Mouse (Mus musculus): ENCODE data around the gene Tmem33. TPM values are rescaled to one million over a fixed set of nuclear protein-coding genes. Genes with fewer than 3 reads are reported as not detected.
A peak's percentile ranks its signal among the peaks of the same experiment; 100 is the strongest.

The Tmem33 gene
- total RNA-seq, 1 experiment, result 118 TPM

DNA sequence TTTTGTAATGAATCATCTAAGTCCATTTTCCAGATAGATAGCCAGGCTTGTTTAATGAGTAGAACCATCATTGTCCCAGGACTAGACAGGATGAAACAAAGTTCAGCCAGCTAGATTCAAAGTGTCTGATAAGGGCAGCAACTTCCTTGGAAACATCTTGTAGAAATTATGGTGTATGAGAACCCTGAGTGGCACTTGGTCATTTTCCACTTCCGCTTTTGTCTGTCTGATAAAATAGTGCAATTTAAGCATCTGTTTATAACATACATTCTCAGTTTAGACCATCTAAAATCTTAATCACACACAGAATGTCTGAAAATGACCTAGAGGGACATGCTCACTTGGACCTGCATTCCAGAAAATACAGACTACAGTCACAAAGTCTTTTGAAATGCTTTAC lies 43.5 kb downstream of the Tmem33 start:
- in situ Hi-C loops (cut with MboI; ENCODE audit: low sequenced_read_pairs in 2 of 2, unreplicated experiment in 2 of 2), result no loop called here

GRCm38 (mm10) chr5:67306698-67307521 lies 46.5 kb downstream of the Tmem33 start, which contains the start of gene Slc30a9:
Gene Slc30a9 (plus strand): TSS chr5:67306955.
- in situ Hi-C loops (cut with MboI; ENCODE audit: low sequenced_read_pairs in 2 of 2, unreplicated experiment in 2 of 2), result no loop called here
- peak; percentile 76 for DNase-seq (ENCODE audit: low read depth, low spot score)

More for the DNA sequence above, 43.5 kb downstream of the Tmem33 start:
- no peak for DNase-seq (ENCODE audit: low read depth, low spot score)
- Histone ChIP-seq H3K4me3 (ENCODE audit: insufficient read depth in 1 of 2, low read depth in 1 of 2, low read length in 2 of 2, poor library complexity in 1 of 2, severe bottlenecking in 1 of 2) (no peak overlapping the region), H3K4me1 (ENCODE audit: control insufficient read depth in 2 of 2, insufficient read depth in 2 of 2, low read length in 2 of 2, poor library complexity in 1 of 2) (peaks cover 0 to 2% of the 10 kb centered on the region in 2 experiments; a peak in 1 of 4 replicates), H3K36me3 (ENCODE audit: control insufficient read depth, insufficient read depth, low read length, poor library complexity, severe bottlenecking) (peaks cover 3% of the 10 kb centered on the region; the same call in 1 of the 2 replicates), H3K9me3 (ENCODE audit: control insufficient read depth, insufficient read depth, low read depth, low read length) (no peaks in the 10 kb centered on the region), H3K9ac (ENCODE audit: insufficient read depth, low read depth, low read length, poor library complexity, severe bottlenecking) (no peak overlapping the region), H3K27ac (ENCODE audit: insufficient read depth, low read depth, low read length, poor library complexity, severe bottlenecking) (no peak overlapping the region)
- TF ChIP-seq ZC3H11A (IDR thresholded peaks at IDR 0.05; ENCODE audit: borderline replicate concordance, low read depth, low read length) (no peak), HCFC1 (IDR thresholded peaks at IDR 0.05; ENCODE audit: borderline replicate concordance, insufficient read depth, low read length) (no peak), CHD2 (IDR thresholded peaks at IDR 0.05; ENCODE audit: low read depth, low read length) (no peak), MAFK (IDR thresholded peaks at IDR 0.05; ENCODE audit: insufficient read depth, low read depth, low read length) (no peak), ZNF384 (IDR thresholded peaks at IDR 0.05; ENCODE audit: low read depth, low read length) (no peak)

DNA sequence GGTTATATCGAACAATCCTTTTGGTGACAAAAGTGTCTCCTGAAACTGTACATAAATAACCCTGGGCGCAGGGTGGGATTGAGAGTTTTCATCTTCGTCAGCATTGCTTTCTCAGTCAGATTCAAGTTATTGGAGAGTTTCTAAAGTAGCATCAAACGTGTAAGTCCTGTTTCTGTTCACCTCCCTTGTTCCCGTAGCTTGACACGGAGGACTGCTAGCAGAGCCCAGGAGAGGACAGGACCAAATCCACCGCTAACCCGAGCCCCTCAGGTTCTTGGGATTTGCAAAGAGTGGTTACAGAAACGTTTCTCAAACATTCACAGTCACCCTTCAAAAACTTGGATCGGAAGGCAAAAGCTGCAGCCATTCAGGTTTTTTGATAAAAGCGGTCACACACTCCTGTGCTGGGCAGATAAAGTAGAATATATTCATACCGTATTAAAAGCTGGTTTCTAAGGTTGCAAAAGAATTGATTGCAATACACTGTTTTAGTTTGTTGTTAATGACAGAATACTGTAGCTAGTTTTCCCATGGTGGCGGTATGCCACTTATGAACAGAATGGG lies 47.4 kb downstream of the Tmem33 start:
- peak overlapping the region; percentile 92 for H3K9ac ChIP-seq (ENCODE audit: insufficient read depth, low read depth, low read length, poor library complexity, severe bottlenecking)
- peak overlapping the region; percentile 72 to 89 for H3K4me3 ChIP-seq (ENCODE audit: insufficient read depth in 1 of 2, low read depth in 1 of 2, low read length in 2 of 2, poor library complexity in 1 of 2, severe bottlenecking in 1 of 2)
- no peaks in the 10 kb centered on the region for H3K4me1 ChIP-seq (ENCODE audit: control insufficient read depth in 2 of 2, insufficient read depth in 2 of 2, low read length in 2 of 2, poor library complexity in 1 of 2)
- H3K27ac ChIP-seq (ENCODE audit: insufficient read depth, low read depth, low read length, poor library complexity, severe bottlenecking), result no peak overlapping the region
- no peak for DNase-seq (ENCODE audit: low read depth, low spot score)
- no peaks in the 10 kb centered on the region for H3K9me3 ChIP-seq (ENCODE audit: control insufficient read depth, insufficient read depth, low read depth, low read length)
- in situ Hi-C loops (cut with MboI; ENCODE audit: low sequenced_read_pairs in 2 of 2, unreplicated experiment in 2 of 2), result no loop called here
- H3K36me3 ChIP-seq (ENCODE audit: control insufficient read depth, insufficient read depth, low read length, poor library complexity, severe bottlenecking), result no peaks in the 10 kb centered on the region
- TF ChIP-seq CHD2 (IDR thresholded peaks at IDR 0.05; ENCODE audit: low read depth, low read length) (no peak), MAFK (IDR thresholded peaks at IDR 0.05; ENCODE audit: insufficient read depth, low read depth, low read length) (no peak), ZC3H11A (IDR thresholded peaks at IDR 0.05; ENCODE audit: borderline replicate concordance, low read depth, low read length) (no peak), ZNF384 (IDR thresholded peaks at IDR 0.05; ENCODE audit: low read depth, low read length) (no peak), HCFC1 (IDR thresholded peaks at IDR 0.05; ENCODE audit: borderline replicate concordance, insufficient read depth, low read length) (no peak)

More at GRCm38 (mm10) chr5:67306698-67307521, 46.5 kb downstream of the Tmem33 start, which contains the start of gene Slc30a9:
- Histone ChIP-seq H3K9ac (ENCODE audit: insufficient read depth, low read depth, low read length, poor library complexity, severe bottlenecking) (peak within 1 kb of the TSS; percentile 93), H3K27ac (ENCODE audit: insufficient read depth, low read depth, low read length, poor library complexity, severe bottlenecking) (peak within 1 kb of the TSS; percentile 20; the same call in 1 of the 2 replicates), H3K9me3 (ENCODE audit: control insufficient read depth, insufficient read depth, low read depth, low read length) (no peaks in the 10 kb centered on the region), H3K4me3 (ENCODE audit: insufficient read depth in 1 of 2, low read depth in 1 of 2, low read length in 2 of 2, poor library complexity in 1 of 2, severe bottlenecking in 1 of 2) (peak within 1 kb of the TSS; percentile 72 to 89), H3K4me1 (ENCODE audit: control insufficient read depth in 2 of 2, insufficient read depth in 2 of 2, low read length in 2 of 2, poor library complexity in 1 of 2) (no peaks in the 10 kb centered on the region), H3K36me3 (ENCODE audit: control insufficient read depth, insufficient read depth, low read length, poor library complexity, severe bottlenecking) (no peaks in the 10 kb centered on the region)
- TF ChIP-seq CHD2 (IDR thresholded peaks at IDR 0.05; ENCODE audit: low read depth, low read length) (no peak), ZC3H11A (IDR thresholded peaks at IDR 0.05; ENCODE audit: borderline replicate concordance, low read depth, low read length) (no peak), ZNF384 (IDR thresholded peaks at IDR 0.05; ENCODE audit: low read depth, low read length) (no peak), MAFK (IDR thresholded peaks at IDR 0.05; ENCODE audit: insufficient read depth, low read depth, low read length) (no peak), HCFC1 (IDR thresholded peaks at IDR 0.05; ENCODE audit: borderline replicate concordance, insufficient read depth, low read length) (peak; percentile 43; the same call in 1 of the 2 replicates)

- TF ChIP-seq ZNF384 (IDR thresholded peaks at IDR 0.05; ENCODE audit: low read depth, low read length), result no peak
- no peak for TF ChIP-seq ZC3H11A (IDR thresholded peaks at IDR 0.05; ENCODE audit: borderline replicate concordance, low read depth, low read length)
- TF ChIP-seq CHD2 (IDR thresholded peaks at IDR 0.05; ENCODE audit: low read depth, low read length), result no peak
- no peak for TF ChIP-seq MAFK (IDR thresholded peaks at IDR 0.05; ENCODE audit: insufficient read depth, low read depth, low read length)
- TF ChIP-seq HCFC1 (IDR thresholded peaks at IDR 0.05; ENCODE audit: borderline replicate concordance, insufficient read depth, low read length), result no peak
- H3K9ac ChIP-seq (ENCODE audit: insufficient read depth, low read depth, low read length, poor library complexity, severe bottlenecking), result no peak overlapping the region
- no peak overlapping the region for H3K27ac ChIP-seq (ENCODE audit: insufficient read depth, low read depth, low read length, poor library complexity, severe bottlenecking)
- no peaks in the 10 kb centered on the region for H3K36me3 ChIP-seq (ENCODE audit: control insufficient read depth, insufficient read depth, low read length, poor library complexity, severe bottlenecking)
- H3K4me1 ChIP-seq (ENCODE audit: control insufficient read depth in 2 of 2, insufficient read depth in 2 of 2, low read length in 2 of 2, poor library complexity in 1 of 2), result no peaks in the 10 kb centered on the region
- DNase-seq (ENCODE audit: low read depth, low spot score), result no peak
- no peak overlapping the region for H3K4me3 ChIP-seq (ENCODE audit: insufficient read depth in 1 of 2, low read depth in 1 of 2, low read length in 2 of 2, poor library complexity in 1 of 2, severe bottlenecking in 1 of 2)
- no peaks in the 10 kb centered on the region for H3K9me3 ChIP-seq (ENCODE audit: control insufficient read depth, insufficient read depth, low read depth, low read length)
- in situ Hi-C loops (cut with MboI; ENCODE audit: low sequenced_read_pairs in 2 of 2, unreplicated experiment in 2 of 2), result no loop called here
Measured at GRCm38 (mm10) chr5:67311811-67312521, 51.6 kb downstream of the Tmem33 start.
